Mouse (Mus musculus): ENCODE measurements around the gene Gm38392.

DNA sequence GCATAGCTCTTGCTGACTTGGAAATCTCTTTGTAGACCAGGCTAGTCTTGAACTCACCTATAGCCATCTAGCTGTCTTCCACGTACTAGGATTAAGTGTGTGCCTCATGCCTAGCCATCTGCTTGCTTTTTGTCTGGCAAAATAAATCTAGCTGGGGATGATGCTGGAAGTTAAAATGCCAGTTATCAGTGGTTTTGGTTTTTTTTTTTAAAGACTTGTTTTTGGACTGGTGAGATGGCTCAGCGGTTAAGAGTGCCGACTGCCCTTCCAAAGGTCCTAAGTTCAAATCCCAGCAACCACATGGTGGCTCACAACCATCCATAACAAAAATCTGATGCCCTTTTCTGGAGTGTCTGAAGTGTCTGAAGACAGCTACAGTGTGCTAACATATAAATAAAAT is 15.2 kb downstream of the Gm38392 start:
- TF ChIP-seq CTCF (IDR thresholded peaks at IDR 0.05; ENCODE audit: low read depth, low read length) = no peak
- TF ChIP-seq POLR2A (IDR thresholded peaks at IDR 0.05; ENCODE audit: borderline replicate concordance, low read depth, low read length) = no peak
